Mouse (Mus musculus) kidney, postnatal 14 days (tissue): ENCODE measurements around the gene Olfr135.

ENCODE experiments used
- DNase-seq: peaks from one replicate; pipeline ENCODE4 v3.0.0; 2022; ENCODE audit warnings: mixed read lengths

The Olfr135 gene

GRCm38 (mm10) chr17:38204035-38204434 is at the start of gene Olfr135:
Gene Olfr135, plus strand, starts transcription at chr17:38204335.
- no peak for DNase-seq

GRCm38 (mm10) chr17:38171088-38171487 is 33.0 kb upstream of the Olfr135 start, which contains the start of gene Olfr134:
Gene Olfr134, plus strand, starts transcription at chr17:38171388.
- DNase-seq, result no peak
